Mouse (Mus musculus): Measurements from ENCODE around the gene Adamtsl3. TPM values are rescaled to one million over a fixed set of nuclear protein-coding genes. Genes with fewer than 3 reads are reported as not detected.

Gene Adamtsl3
- polyA plus RNA-seq (2012; rRNA removed; ENCODE audit: low replicate concordance) = 0.45 and 1.3 TPM in 2 replicates

GRCm38 (mm10) chr7:82335211-82336121, at the start of gene Adamtsl3:
TSS of gene Adamtsl3 (plus strand) at chr7:82335694.

GRCm38 (mm10) chr7:82648353-82649080, 313.0 kb downstream of the Adamtsl3 start, which contains the start of the genes Saxo2 and Efl1:
TSS of gene Saxo2 (minus strand) at chr7:82648528.
TSS of gene Efl1 (plus strand) at chr7:82648614.

Other genes starting within 250 kb of the Adamtsl3 start
- gene Sh3gl3, start 161.9 kb upstream of the Adamtsl3 start, polyA plus RNA-seq (2012; rRNA removed; ENCODE audit: low replicate concordance) = 0.09 TPM in 1 of 2 replicates, not detected in the other

All from duodenum, adult 2 months (tissue).